Mouse (Mus musculus) neutrophil, adult 83 days (primary cell): ENCODE results near the gene Gm8653. TPM values are rescaled to one million over a fixed set of nuclear protein-coding genes. Genes with fewer than 3 reads are reported as not detected.

Experiments used
- total RNA-seq, 2 experiments: library from RNA; stranded (reverse); gene quantifications; one replicate each; pipeline ENCODE4 v1.2.4; 2023

The Gm8653 gene
- total RNA-seq, result not detected

GRCm38 (mm10) chr7:22201164-22201563 lies at the start of gene Gm8653:
Gene Gm8653 (minus strand): TSS chr7:22201264.

GRCm38 (mm10) chr7:22229384-22229783 lies 28.3 kb upstream of the Gm8653 start, which contains the start of gene Gm8453:
Gene Gm8453 (minus strand): TSS chr7:22229484.

DNA sequence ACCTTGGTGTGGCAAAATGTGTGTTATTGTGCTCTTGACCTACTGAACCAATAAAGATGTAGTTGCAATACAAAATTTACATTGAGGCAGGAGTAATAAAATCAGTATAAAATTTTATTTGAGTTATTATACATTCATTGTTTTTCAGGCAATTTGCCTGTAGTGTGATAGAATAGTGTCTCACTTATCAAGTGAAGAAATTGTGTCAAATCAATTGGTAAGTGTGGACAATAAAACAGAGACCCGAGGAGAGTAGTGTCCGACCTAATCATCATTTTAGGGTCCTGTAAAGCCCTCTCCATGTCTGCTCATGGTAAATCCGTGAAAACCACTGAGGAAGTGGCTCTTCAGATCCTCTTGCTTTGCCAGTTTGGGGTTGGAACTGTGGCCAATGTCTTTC lies 12.0 kb downstream of the Gm8653 start, which contains the start of gene Vmn1r143:
Gene Vmn1r143 (plus strand): TSS at position 301 of the 400 bp plus-strand sequence.

GRCm38 (mm10) chr7:22163935-22164334 lies 37.1 kb downstream of the Gm8653 start, which contains the start of gene Vmn1r142:
Gene Vmn1r142 (minus strand): TSS chr7:22164035.

Other genes starting within 250 kb of the Gm8653 start
- gene Vmn1r137, start 206.7 kb downstream of the Gm8653 start, total RNA-seq, result not detected
- gene Vmn1r138, start 172.4 kb downstream of the Gm8653 start, total RNA-seq, result not detected
- not detected for gene Gm6176, start 145.0 kb downstream of the Gm8653 start, total RNA-seq
- gene Vmn1r139, start 132.2 kb downstream of the Gm8653 start, total RNA-seq, result not detected
- not detected for gene Gm16451, start 83.0 kb downstream of the Gm8653 start, total RNA-seq
- gene Gm10666, start 66.5 kb downstream of the Gm8653 start, total RNA-seq, result not detected
- gene Vmn1r142, start 37.2 kb downstream of the Gm8653 start, total RNA-seq, result not detected
- gene Vmn1r143, start 11.9 kb downstream of the Gm8653 start, total RNA-seq, result not detected
- gene Gm8453, start 28.2 kb upstream of the Gm8653 start, total RNA-seq, result not detected
- gene Gm4187, start 128.5 kb upstream of the Gm8653 start, total RNA-seq, result not detected
- not detected for gene Gm8660, start 169.8 kb upstream of the Gm8653 start, total RNA-seq
- gene Vmn1r148, start 212.3 kb upstream of the Gm8653 start, total RNA-seq, result not detected
- not detected for gene Vmn1r149, start 237.0 kb upstream of the Gm8653 start, total RNA-seq